Mouse (Mus musculus) brain, adult 2 months (tissue): ENCODE measurements around the gene Adipoq.

Experiments
- DNase-seq: peaks from one replicate; pipeline ENCODE4 v3.0.0; 2011; ENCODE audit warnings: low read depth, low spot score

Adipoq gene

DNA sequence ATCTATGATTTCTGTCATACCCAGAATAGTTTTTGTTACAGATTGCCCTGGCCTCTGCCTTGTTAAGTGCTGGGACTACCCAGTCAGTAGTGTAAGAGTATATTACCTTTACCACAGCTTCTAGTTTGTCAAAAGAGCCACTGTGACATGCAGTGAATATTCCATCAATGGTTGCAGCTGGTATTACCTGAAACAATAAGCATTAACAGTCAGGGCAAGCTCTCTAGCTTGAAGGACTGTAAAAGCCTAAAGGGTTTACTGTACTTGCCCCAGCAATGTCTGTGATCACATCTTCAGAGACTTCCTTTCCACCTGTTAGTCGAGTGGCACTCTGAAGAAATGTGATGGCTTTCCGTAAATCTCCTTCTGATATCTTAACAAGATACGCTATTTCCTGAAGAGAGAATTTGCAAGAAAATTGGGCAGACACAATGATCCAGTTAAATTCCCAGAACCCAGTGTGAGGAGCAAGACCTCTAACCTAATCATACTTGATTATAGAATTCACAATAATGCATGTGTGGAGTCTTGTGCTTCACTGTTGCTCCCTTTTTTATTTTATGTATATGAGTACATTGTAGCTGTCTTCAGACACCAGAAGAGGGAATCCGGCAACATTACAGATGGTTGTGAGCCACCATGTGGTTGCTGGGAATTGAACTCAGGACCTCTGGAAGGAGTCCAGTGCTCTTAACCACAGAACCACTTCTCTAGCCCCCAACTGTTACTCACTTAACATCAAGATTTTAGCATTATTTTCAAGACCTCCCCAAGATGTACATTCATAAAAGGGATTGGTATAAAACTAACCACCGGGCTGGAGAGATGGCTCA lies 31.8 kb upstream of the Adipoq start:
- DNase-seq, result no peak

DNA sequence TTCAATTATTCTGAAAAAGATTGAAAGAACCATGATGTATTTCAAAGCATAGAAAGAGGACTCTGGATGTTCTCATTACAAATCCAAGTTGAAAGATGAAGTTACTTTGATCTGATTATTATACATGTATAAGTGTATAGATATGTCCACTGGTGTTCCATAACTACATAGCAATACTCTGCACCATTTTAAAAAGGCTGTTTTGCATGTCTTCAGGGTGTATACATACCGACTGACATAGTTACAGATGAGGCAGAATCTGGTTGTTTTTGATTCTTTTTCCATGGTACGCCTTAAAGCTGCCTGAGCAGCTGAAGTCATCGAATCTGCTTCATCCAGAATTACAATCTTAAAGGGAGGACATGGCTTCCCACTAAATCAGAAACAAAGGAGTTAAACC lies 30.9 kb upstream of the Adipoq start:
- no peak for DNase-seq

GRCm38 (mm10) chr16:23117173-23117572 lies 29.2 kb upstream of the Adipoq start:
- DNase-seq, result no peak

DNA sequence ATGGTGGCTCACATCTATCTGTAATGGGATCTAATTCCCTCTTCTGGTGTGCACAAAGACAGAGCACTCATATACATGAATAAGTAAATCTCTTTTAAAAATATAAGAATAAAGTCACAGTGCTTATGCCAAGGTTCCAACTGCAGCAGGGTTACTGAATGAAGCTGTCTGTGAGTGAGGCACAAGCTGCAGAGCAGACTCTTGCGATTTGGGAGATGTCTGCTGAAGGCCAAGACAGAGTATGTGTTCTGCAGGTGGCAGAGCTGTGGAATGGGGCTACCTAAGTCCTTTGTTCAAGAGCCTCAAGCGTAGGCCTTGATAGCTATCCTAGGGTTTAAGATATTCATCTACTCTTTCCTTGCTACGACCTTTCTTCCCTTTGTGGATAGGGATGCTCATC lies 23.9 kb upstream of the Adipoq start:
- no peak for DNase-seq

GRCm38 (mm10) chr16:23123104-23123503 lies 23.2 kb upstream of the Adipoq start:
- DNase-seq, result no peak

DNA sequence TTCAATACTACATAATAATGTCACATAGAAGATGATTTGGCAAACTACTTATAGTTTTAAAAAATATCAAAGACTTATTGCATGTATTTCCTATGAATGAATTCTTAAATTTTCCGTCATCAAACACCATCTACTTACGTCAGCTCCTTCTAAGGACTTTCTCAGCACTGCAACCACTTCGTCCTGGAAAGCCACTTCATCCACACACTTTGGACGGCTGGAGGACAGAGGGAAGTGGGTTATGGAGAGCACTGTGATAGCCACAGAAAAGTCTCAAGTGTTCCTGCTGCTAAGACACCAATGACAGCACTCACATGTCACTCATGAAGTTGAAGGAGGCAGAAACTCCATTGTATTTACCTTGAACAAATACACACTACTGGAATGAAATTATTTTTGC lies 21.9 kb upstream of the Adipoq start:
- no peak for DNase-seq

DNA sequence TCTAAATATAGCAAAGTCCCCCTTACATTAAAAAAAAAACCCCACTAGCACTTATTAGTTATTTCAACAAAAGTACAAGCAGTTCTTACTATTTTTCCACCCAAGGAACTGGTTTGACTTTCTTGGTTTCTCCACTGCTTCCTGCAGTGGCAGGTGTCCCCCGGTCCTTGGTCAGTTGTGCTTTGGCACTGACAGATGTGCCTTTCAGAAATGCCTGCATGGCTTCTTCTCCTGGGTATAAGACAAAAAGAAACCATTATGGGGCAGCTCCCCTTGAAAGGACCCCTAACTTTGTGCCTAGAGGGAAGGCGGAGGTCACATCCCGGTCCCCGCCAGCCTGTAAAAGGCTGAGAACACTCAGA lies 19.0 kb upstream of the Adipoq start:
- DNase-seq, result no peak

GRCm38 (mm10) chr16:23127673-23128375 lies 18.5 kb upstream of the Adipoq start, which contains the start of gene Rfc4:
Gene Rfc4 (minus strand): TSS chr16:23127737.
- DNase-seq, result peak; percentile 95

- DNase-seq, result no peak
Observed at GRCm38 (mm10) chr16:23130303-23130702, 16.0 kb upstream of the Adipoq start.

GRCm38 (mm10) chr16:23132336-23132735 lies 14.0 kb upstream of the Adipoq start:
- DNase-seq, result no peak

DNA sequence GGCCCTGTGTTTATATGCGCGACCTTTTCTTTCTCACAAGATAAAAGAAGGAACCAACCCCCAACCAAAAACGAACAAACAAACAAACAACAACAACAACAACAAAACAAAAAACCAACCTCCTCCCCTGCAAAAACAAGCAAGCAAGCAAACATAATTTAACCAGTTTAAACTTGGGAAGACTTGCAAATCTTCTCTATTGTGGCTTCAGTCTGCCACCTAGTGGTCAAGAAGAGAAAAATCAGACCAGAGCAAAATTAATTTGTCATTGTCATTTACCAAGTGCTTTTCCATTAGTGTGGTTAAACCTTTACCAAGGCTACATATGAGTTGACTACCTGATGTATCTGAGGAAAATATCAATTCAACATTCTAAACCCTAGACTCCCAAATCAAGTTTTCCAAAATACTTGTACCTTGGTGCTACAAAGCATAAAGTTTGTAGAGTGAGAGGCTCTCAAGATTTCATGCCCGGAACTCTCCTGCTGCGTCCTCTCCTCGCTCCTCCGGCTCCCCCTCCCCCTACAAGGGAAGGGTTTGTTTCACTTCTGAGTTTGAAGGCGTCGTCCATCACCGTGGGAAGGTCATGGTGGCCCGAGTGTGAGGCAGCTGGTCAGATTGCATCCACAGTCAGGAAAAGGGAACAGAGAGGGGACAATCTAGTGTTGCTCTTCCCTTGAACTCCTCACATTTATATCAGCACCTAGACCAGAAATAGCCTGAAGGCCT lies 10.8 kb upstream of the Adipoq start:
- DNase-seq, result peak; percentile 79

- peak; percentile 23 for DNase-seq
Observed at GRCm38 (mm10) chr16:23136406-23136970, 9.8 kb upstream of the Adipoq start.

DNA sequence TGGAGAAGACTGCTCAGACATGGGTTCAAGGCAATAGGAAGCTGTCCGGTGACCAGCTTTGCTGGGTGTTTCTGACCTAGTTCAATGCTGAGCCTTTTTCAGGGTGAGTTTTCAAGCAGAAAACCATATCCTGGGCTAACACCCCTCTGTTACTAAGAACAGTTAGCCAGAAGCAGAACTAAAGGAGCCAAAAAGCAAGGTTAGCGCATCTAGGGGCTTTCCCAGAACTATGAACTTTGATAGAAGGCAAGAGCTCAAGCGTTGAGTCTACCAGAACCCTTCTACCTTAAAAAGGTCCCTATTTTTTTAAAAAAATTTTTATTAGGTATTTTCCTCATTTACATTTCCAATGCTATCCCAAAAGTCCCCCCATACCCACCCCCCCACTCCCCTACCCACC lies 5.4 kb upstream of the Adipoq start:
- DNase-seq, result no peak

GRCm38 (mm10) chr16:23144326-23144725 lies 2.0 kb upstream of the Adipoq start:
- DNase-seq, result no peak

- no peak for DNase-seq
Observed at GRCm38 (mm10) chr16:23145211-23145610, 1.1 kb upstream of the Adipoq start.

- no peak for DNase-seq
Observed at GRCm38 (mm10) chr16:23148936-23149335, 2.6 kb downstream of the Adipoq start.

DNA sequence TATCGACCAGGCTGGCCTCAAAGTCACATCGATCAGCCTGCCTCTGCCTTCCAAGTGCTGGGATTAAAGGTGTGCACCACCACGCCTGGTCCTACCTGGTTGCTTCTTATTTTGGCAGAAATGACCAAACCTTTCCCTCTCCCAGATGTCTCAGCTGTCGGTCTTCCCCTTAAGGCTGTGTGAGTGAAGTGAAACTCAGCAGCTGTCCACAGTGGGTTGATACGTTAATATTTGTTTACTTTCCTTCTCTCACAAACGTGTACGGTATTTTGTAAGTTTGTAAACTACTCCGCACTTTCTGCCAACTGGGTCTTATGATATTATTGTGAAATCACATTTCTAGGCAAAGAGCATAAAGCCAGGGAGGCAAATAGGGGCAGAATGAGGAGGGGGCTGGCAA lies 3.1 kb downstream of the Adipoq start:
- DNase-seq, result no peak

DNA sequence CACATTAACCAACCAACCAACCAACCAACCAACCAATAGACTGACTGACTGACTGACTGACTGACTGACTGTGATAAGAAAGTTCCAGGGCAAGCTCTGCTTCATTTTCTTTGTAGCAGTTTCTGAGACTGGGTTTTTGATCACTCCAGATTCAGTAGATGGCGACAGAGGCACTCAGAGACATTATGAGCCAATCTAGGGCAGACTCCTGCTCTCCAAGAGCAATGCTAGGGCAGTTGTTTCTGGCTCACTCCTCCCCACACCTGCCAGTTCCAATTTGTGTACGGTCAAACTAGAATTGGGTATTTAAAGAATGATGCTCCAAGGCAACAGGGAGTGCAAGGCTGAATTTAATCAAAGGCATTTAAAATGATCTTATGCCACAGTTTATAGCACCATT lies 5.1 kb downstream of the Adipoq start:
- peak; percentile 80 for DNase-seq

- DNase-seq, result no peak
Observed at GRCm38 (mm10) chr16:23154261-23154660, 7.9 kb downstream of the Adipoq start.

DNA sequence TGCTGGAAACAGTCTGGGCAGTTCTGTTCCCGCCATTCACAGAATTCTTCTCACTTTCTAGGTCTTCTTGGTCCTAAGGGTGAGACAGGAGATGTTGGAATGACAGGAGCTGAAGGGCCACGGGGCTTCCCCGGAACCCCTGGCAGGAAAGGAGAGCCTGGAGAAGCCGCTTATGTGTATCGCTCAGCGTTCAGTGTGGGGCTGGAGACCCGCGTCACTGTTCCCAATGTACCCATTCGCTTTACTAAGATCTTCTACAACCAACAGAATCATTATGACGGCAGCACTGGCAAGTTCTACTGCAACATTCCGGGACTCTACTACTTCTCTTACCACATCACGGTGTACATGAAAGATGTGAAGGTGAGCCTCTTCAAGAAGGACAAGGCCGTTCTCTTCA lies 10.7 kb downstream of the Adipoq start:
- no peak for DNase-seq

DNA sequence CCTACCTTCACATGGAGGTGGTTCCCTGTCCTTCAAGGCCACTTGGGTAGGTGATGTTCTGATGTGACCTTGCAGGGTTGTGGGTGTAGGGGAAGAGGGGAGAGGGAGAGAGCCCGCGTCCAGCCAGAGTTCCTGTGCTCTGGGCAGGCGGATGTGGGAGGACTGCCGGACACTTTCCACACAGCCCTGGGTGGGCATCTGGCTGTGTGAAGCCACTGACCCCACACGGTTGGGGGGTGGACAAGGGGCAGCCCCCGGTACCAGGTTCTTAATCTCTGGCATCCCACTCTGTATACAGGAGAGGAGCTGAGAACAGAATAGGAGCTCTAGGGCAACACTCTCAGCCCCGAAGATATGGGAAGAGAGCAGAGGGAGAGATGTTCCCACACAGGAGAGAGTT lies 12.0 kb downstream of the Adipoq start:
- DNase-seq, result no peak

DNA sequence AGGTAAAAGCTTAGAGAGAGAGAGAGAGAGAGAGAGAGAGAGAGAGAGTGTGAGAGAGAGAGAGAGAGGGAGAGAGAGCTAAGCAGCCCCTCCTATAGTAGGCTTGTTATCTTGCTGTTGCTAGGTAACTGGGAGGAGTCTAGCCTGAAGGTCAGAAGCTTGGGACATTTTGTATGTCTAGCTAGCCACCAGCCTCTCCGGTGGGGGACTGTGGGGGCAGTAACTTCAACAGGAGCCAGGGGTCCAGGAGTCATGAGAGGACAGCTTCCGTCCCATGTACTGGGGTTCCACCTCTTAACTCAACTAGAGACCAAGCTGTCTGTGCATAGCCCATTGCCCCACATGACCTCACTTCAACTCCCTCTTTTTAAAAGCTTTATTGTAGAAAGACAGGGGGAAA lies 12.6 kb downstream of the Adipoq start:
- DNase-seq, result no peak
